Mouse (Mus musculus): Measurements from ENCODE around the gene Lrrc56. TPM values are rescaled to one million over a fixed set of nuclear protein-coding genes. Genes with fewer than 3 reads are reported as not detected.

Lrrc56 gene
- polyA plus RNA-seq (2015; fragmentation: Nextera tagmentation; extraction: Ambion mirVana) = 12.6 and 17.3 TPM in 2 replicates

GRCm38 (mm10) chr7:141193948-141194347, at the start of gene Lrrc56, which contains the start of gene Hras:
Gene Lrrc56 (plus strand): TSS chr7:141194157.
Gene Hras (minus strand): TSS chr7:141194005.
- under 1% methylated on average over 25 of the region's 39 CpGs for WGBS
- peak; percentile 95 for ATAC-seq
- no peaks in the 10 kb centered on the region for H3K27me3 ChIP-seq
- H3K9ac ChIP-seq = peak within 1 kb of the TSS; percentile 96
- no peaks in the 10 kb centered on the region for H3K9me3 ChIP-seq (replicated peaks)
- H3K27ac ChIP-seq = peak within 1 kb of the TSS; percentile 76
- H3K4me1 ChIP-seq = peaks cover 24% of the 10 kb centered on the region
- H3K36me3 ChIP-seq (ENCODE audit: poor library complexity, severe bottlenecking) = peaks cover 35% of the 10 kb centered on the region
- peak within 1 kb of the TSS; percentile 96 for H3K4me2 ChIP-seq
- H3K4me3 ChIP-seq = peak within 1 kb of the TSS; percentile 92

GRCm38 (mm10) chr7:141144650-141145049, 49.3 kb upstream of the Lrrc56 start:
- Histone ChIP-seq H3K4me2 (no peak overlapping the region), H3K9me3 (replicated peaks) (no peaks in the 10 kb centered on the region), H3K27me3 (no peaks in the 10 kb centered on the region), H3K4me1 (no peaks in the 10 kb centered on the region), H3K27ac (no peak overlapping the region), H3K36me3 (ENCODE audit: poor library complexity, severe bottlenecking) (peaks cover 40% of the 10 kb centered on the region), H3K4me3 (no peak overlapping the region), H3K9ac (no peak overlapping the region)
- ATAC-seq = no peak
- WGBS = 88% methylated on average over 3 of the region's 3 CpGs

GRCm38 (mm10) chr7:141145403-141145802, 48.6 kb upstream of the Lrrc56 start:
- Histone ChIP-seq H3K36me3 (ENCODE audit: poor library complexity, severe bottlenecking) (peaks cover 39% of the 10 kb centered on the region), H3K27ac (no peak overlapping the region), H3K4me2 (no peak overlapping the region), H3K9me3 (replicated peaks) (no peaks in the 10 kb centered on the region), H3K4me1 (no peaks in the 10 kb centered on the region), H3K27me3 (no peaks in the 10 kb centered on the region), H3K4me3 (no peak overlapping the region), H3K9ac (no peak overlapping the region)
- ATAC-seq = no peak
- 44% methylated on average over 1 of the region's 1 CpGs for WGBS

GRCm38 (mm10) chr7:141146043-141146595, 47.8 kb upstream of the Lrrc56 start:
- no peak for ATAC-seq

GRCm38 (mm10) chr7:141147044-141147443, 46.9 kb upstream of the Lrrc56 start:
- Histone ChIP-seq H3K27me3 (no peaks in the 10 kb centered on the region), H3K4me3 (no peak overlapping the region), H3K4me2 (no peak overlapping the region), H3K9ac (no peak overlapping the region), H3K36me3 (ENCODE audit: poor library complexity, severe bottlenecking) (peaks cover 49% of the 10 kb centered on the region), H3K4me1 (no peaks in the 10 kb centered on the region), H3K9me3 (replicated peaks) (no peaks in the 10 kb centered on the region), H3K27ac (no peak overlapping the region)
- ATAC-seq = no peak
- 82% methylated on average over 6 of the region's 6 CpGs for WGBS

More at GRCm38 (mm10) chr7:141146043-141146595, 47.8 kb upstream of the Lrrc56 start:
- H3K9me3 ChIP-seq (replicated peaks) = no peaks in the 10 kb centered on the region
- H3K9ac ChIP-seq = no peak overlapping the region
- no peak overlapping the region for H3K4me3 ChIP-seq
- H3K4me1 ChIP-seq = no peaks in the 10 kb centered on the region
- H3K27ac ChIP-seq = no peak overlapping the region
- H3K27me3 ChIP-seq = no peaks in the 10 kb centered on the region
- H3K36me3 ChIP-seq (ENCODE audit: poor library complexity, severe bottlenecking) = peaks cover 42% of the 10 kb centered on the region
- 94% methylated on average over 12 of the region's 12 CpGs for WGBS
- H3K4me2 ChIP-seq = no peak overlapping the region

GRCm38 (mm10) chr7:141148639-141149038, 45.3 kb upstream of the Lrrc56 start:
- H3K9me3 ChIP-seq (replicated peaks) = no peaks in the 10 kb centered on the region
- H3K36me3 ChIP-seq (ENCODE audit: poor library complexity, severe bottlenecking) = peaks cover 54% of the 10 kb centered on the region
- no peak for ATAC-seq
- no peaks in the 10 kb centered on the region for H3K27me3 ChIP-seq
- 82% methylated on average over 4 of the region's 4 CpGs for WGBS
- no peak overlapping the region for H3K4me3 ChIP-seq
- H3K4me1 ChIP-seq = no peaks in the 10 kb centered on the region
- no peak overlapping the region for H3K27ac ChIP-seq
- H3K9ac ChIP-seq = no peak overlapping the region
- no peak overlapping the region for H3K4me2 ChIP-seq

GRCm38 (mm10) chr7:141155362-141155761, 38.6 kb upstream of the Lrrc56 start:
- H3K36me3 ChIP-seq (ENCODE audit: poor library complexity, severe bottlenecking) = peaks cover 78% of the 10 kb centered on the region
- H3K27ac ChIP-seq = no peak overlapping the region
- no peaks in the 10 kb centered on the region for H3K4me1 ChIP-seq
- no peak for ATAC-seq
- no peak overlapping the region for H3K9ac ChIP-seq
- H3K4me2 ChIP-seq = no peak overlapping the region
- no peak overlapping the region for H3K4me3 ChIP-seq
- no peaks in the 10 kb centered on the region for H3K27me3 ChIP-seq
- 92% methylated on average over 9 of the region's 9 CpGs for whole genome bisulfite sequencing
- H3K9me3 ChIP-seq (replicated peaks) = no peaks in the 10 kb centered on the region

- Histone ChIP-seq H3K27ac (no peak overlapping the region), H3K4me3 (no peak overlapping the region), H3K9ac (no peak overlapping the region), H3K9me3 (replicated peaks) (no peaks in the 10 kb centered on the region), H3K4me1 (peaks cover 17% of the 10 kb centered on the region), H3K36me3 (ENCODE audit: poor library complexity, severe bottlenecking) (peaks cover 44% of the 10 kb centered on the region), H3K27me3 (no peaks in the 10 kb centered on the region), H3K4me2 (no peak overlapping the region)
- no peak for ATAC-seq
- 94% methylated on average over 7 of the region's 7 CpGs for WGBS
Measured at GRCm38 (mm10) chr7:141164397-141164796, 29.6 kb upstream of the Lrrc56 start.

GRCm38 (mm10) chr7:141164850-141165249, 29.1 kb upstream of the Lrrc56 start:
- ATAC-seq = no peak
- Histone ChIP-seq H3K9ac (no peak overlapping the region), H3K27ac (no peak overlapping the region), H3K9me3 (replicated peaks) (no peaks in the 10 kb centered on the region), H3K4me1 (peaks cover 20% of the 10 kb centered on the region), H3K4me2 (no peak overlapping the region), H3K4me3 (no peak overlapping the region), H3K27me3 (no peaks in the 10 kb centered on the region), H3K36me3 (ENCODE audit: poor library complexity, severe bottlenecking) (peaks cover 40% of the 10 kb centered on the region)
- 87% methylated on average over 6 of the region's 6 CpGs for WGBS

GRCm38 (mm10) chr7:141167901-141168517, 25.9 kb upstream of the Lrrc56 start:
- H3K27me3 ChIP-seq = no peaks in the 10 kb centered on the region
- H3K27ac ChIP-seq = no peak overlapping the region
- 25% methylated on average over 7 of the region's 7 CpGs for WGBS
- peaks cover 13% of the 10 kb centered on the region for H3K36me3 ChIP-seq (ENCODE audit: poor library complexity, severe bottlenecking)
- no peak for ATAC-seq
- peak overlapping the region; percentile 31 for H3K4me3 ChIP-seq
- H3K4me1 ChIP-seq = peaks cover 28% of the 10 kb centered on the region
- H3K9ac ChIP-seq = peak overlapping the region; percentile 64
- H3K4me2 ChIP-seq = peak overlapping the region; percentile 59
- no peaks in the 10 kb centered on the region for H3K9me3 ChIP-seq (replicated peaks)

- no peaks in the 10 kb centered on the region for H3K9me3 ChIP-seq (replicated peaks)
- peak overlapping the region; percentile 31 for H3K4me3 ChIP-seq
- no peak for ATAC-seq
- peaks cover 9% of the 10 kb centered on the region; the same call in 1 of the 2 replicates for H3K36me3 ChIP-seq (ENCODE audit: poor library complexity, severe bottlenecking)
- H3K4me1 ChIP-seq = peaks cover 33% of the 10 kb centered on the region
- WGBS = 2% methylated on average over 22 of the region's 22 CpGs
- H3K27ac ChIP-seq = no peak overlapping the region
- H3K9ac ChIP-seq = peak overlapping the region; percentile 64
- peak overlapping the region; percentile 59 for H3K4me2 ChIP-seq
- H3K27me3 ChIP-seq = no peaks in the 10 kb centered on the region
Measured at GRCm38 (mm10) chr7:141168518-141168953, 25.4 kb upstream of the Lrrc56 start.

GRCm38 (mm10) chr7:141169300-141169699, 24.7 kb upstream of the Lrrc56 start:
- no peak for ATAC-seq
- Histone ChIP-seq H3K9me3 (replicated peaks) (no peaks in the 10 kb centered on the region), H3K27ac (no peak overlapping the region), H3K9ac (no peak overlapping the region), H3K4me2 (no peak overlapping the region), H3K4me1 (peaks cover 33% of the 10 kb centered on the region), H3K27me3 (no peaks in the 10 kb centered on the region), H3K36me3 (ENCODE audit: poor library complexity, severe bottlenecking) (0 out of 2 replicates have a peak, but pooled peaks cover 3% of the 10 kb centered on the region), H3K4me3 (no peak overlapping the region)
- WGBS = 45% methylated on average over 1 of the region's 1 CpGs
